Mouse (Mus musculus): ENCODE measurements around the gene Tle2. TPM values are rescaled to one million over a fixed set of nuclear protein-coding genes. Genes with fewer than 3 reads are reported as not detected.
A peak's percentile ranks its signal among the peaks of the same experiment; 100 is the strongest.

The Tle2 gene
- polyA plus RNA-seq, 1 experiment from 2014 or later, result 17.7 TPM

DNA sequence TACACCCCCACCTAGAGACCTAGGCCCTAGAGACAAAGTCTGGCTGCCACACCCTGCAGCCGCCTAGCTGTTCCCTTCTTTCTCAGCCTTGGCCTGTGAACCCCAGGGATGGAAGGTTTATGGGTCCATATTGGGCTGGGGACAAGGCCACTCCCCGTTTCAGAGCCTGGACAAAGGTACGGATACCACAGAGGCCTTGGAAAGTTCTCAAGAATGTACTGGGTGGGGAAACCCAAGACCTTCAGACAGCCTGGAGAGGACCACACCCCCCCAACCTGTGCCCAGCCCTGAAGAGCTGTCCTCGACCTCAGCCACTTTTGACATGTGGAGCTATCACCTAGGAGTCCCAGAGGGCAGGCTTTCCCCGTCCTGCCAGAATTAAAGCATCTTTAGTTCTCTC lies 25.4 kb upstream of the Tle2 start:
- ATAC-seq (ENCODE audit: insufficient number of reproducible peaks, insufficient read depth, low FRiP score, low read depth), result no peak
- 71% methylated on average over 5 of the region's 5 CpGs for WGBS
- H3K27ac ChIP-seq (ENCODE audit: low read length), result no peak overlapping the region

DNA sequence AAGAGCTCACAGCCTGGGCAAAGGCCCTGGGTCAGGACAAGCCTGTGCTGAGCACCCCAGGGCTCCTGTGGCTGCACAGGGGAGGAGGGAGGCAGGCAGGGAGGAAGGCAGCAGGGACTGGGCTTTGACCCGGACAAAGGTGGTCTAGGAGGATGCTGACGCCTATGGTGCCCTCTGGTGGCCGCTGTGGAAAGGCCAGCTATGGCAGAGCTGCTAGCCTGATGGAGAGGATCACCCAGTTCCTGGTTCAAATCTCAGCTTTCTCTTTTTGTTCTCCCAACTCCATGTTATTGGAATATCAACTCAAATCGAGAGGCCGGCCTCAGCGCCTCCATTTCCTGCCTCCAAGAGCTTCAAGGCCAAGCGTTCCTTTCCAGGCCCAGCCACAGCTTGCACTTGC lies 24.1 kb upstream of the Tle2 start:
- no peak overlapping the region for H3K4me2 ChIP-seq (replicated peaks; ENCODE audit: low read depth, low read length)
- no peak overlapping the region for H3K4me3 ChIP-seq (ENCODE audit: low read depth, low read length)
- 13% methylated on average over 7 of the region's 7 CpGs for WGBS
- no peaks in the 10 kb centered on the region for H3K36me3 ChIP-seq (ENCODE audit: control insufficient read depth, insufficient read depth, low read length)
- H3K9ac ChIP-seq (replicated peaks; ENCODE audit: low read depth, low read length), result no peak overlapping the region
- no peak overlapping the region for H3K27ac ChIP-seq (ENCODE audit: low read length)
- ATAC-seq (ENCODE audit: insufficient number of reproducible peaks, insufficient read depth, low FRiP score, low read depth), result no peak
- H3K4me1 ChIP-seq (ENCODE audit: control insufficient read depth, insufficient read depth, low read length), result peaks cover 2% of the 10 kb centered on the region; the same call in 1 of the 2 replicates
- H3K27me3 ChIP-seq (ENCODE audit: control insufficient read depth, insufficient read depth, low read length), result no peaks in the 10 kb centered on the region
- H3K9me3 ChIP-seq (ENCODE audit: control insufficient read depth, low read depth, low read length), result no peaks in the 10 kb centered on the region

More for the DNA sequence above, 25.4 kb upstream of the Tle2 start:
- H3K9me3 ChIP-seq (ENCODE audit: control insufficient read depth, low read depth, low read length), result no peaks in the 10 kb centered on the region
- H3K36me3 ChIP-seq (ENCODE audit: control insufficient read depth, insufficient read depth, low read length), result no peaks in the 10 kb centered on the region
- no peak overlapping the region for H3K4me2 ChIP-seq (replicated peaks; ENCODE audit: low read depth, low read length)
- no peak overlapping the region for H3K4me3 ChIP-seq (ENCODE audit: low read depth, low read length)
- no peaks in the 10 kb centered on the region for H3K27me3 ChIP-seq (ENCODE audit: control insufficient read depth, insufficient read depth, low read length)
- peaks cover 6% of the 10 kb centered on the region; the same call in 1 of the 2 replicates for H3K4me1 ChIP-seq (ENCODE audit: control insufficient read depth, insufficient read depth, low read length)
- H3K9ac ChIP-seq (replicated peaks; ENCODE audit: low read depth, low read length), result no peak overlapping the region

DNA sequence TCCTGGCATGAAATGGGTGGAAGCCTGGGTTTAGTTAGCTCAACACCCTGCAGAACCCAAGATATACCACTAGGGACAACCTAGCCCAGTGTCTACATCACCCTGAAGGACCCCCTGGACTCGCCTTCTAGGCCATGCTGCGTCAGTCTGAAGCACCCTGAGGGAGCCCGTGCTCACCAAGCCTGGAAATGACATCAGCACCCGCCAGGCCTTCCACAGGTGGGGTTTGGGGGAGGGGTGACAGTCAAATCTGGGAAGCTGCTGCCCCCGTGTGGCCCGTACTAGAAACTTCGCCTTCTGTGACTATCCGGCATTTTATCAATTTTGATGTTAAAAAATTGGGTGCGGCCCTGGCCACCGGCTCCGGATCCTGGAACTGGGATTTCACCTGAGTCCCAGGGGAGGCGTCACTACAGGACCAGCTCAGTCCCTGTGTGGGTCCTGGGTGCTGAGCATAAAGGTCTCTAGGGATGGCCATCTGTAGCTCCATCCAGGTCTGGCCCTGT lies 22.7 kb upstream of the Tle2 start:
- peak; percentile 91 for ATAC-seq (ENCODE audit: insufficient number of reproducible peaks, insufficient read depth, low FRiP score, low read depth)
- H3K9ac ChIP-seq (replicated peaks; ENCODE audit: low read depth, low read length), result no peak overlapping the region
- no peak overlapping the region; the same call in 1 of the 2 replicates for H3K27ac ChIP-seq (ENCODE audit: low read length)
- H3K9me3 ChIP-seq (ENCODE audit: control insufficient read depth, low read depth, low read length), result no peaks in the 10 kb centered on the region; the same call in 1 of the 2 replicates
- H3K4me1 ChIP-seq (ENCODE audit: control insufficient read depth, insufficient read depth, low read length), result peaks cover 2% of the 10 kb centered on the region; the same call in 1 of the 2 replicates
- no peaks in the 10 kb centered on the region for H3K36me3 ChIP-seq (ENCODE audit: control insufficient read depth, insufficient read depth, low read length)
- WGBS, result 3% methylated on average over 12 of the region's 12 CpGs
- H3K4me2 ChIP-seq (replicated peaks; ENCODE audit: low read depth, low read length), result no peak overlapping the region
- H3K27me3 ChIP-seq (ENCODE audit: control insufficient read depth, insufficient read depth, low read length), result no peaks in the 10 kb centered on the region
- no peak overlapping the region for H3K4me3 ChIP-seq (ENCODE audit: low read depth, low read length)

DNA sequence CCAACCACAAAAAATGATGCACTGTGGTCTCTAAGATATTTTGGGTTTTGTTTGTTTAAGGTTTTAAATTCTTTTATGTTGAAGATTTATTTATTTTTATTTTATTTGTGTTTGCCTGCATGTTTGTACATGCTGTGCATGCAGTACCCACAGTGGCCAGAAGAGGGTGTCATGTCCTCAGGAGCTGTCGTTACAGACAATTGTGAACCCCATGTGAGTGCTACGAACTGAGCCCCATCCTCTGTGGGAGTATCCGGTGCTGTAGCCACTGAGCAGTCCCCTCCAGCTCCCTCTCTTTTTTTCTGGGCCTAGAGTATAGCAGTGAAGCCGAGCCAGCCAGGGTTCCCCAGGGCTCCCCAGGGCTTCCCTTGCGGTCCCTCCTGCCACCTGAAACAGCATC lies 21.1 kb upstream of the Tle2 start:
- Histone ChIP-seq H3K4me1 (ENCODE audit: control insufficient read depth, insufficient read depth, low read length) (peaks cover 2% of the 10 kb centered on the region; the same call in 1 of the 2 replicates), H3K9me3 (ENCODE audit: control insufficient read depth, low read depth, low read length) (no peaks in the 10 kb centered on the region; the same call in 1 of the 2 replicates), H3K9ac (replicated peaks; ENCODE audit: low read depth, low read length) (no peak overlapping the region), H3K4me3 (ENCODE audit: low read depth, low read length) (no peak overlapping the region), H3K4me2 (replicated peaks; ENCODE audit: low read depth, low read length) (no peak overlapping the region), H3K27me3 (ENCODE audit: control insufficient read depth, insufficient read depth, low read length) (no peaks in the 10 kb centered on the region), H3K36me3 (ENCODE audit: control insufficient read depth, insufficient read depth, low read length) (no peaks in the 10 kb centered on the region), H3K27ac (ENCODE audit: low read length) (no peak overlapping the region)
- no peak for ATAC-seq (ENCODE audit: insufficient number of reproducible peaks, insufficient read depth, low FRiP score, low read depth)
- WGBS, result 91% methylated on average over 5 of the region's 5 CpGs

DNA sequence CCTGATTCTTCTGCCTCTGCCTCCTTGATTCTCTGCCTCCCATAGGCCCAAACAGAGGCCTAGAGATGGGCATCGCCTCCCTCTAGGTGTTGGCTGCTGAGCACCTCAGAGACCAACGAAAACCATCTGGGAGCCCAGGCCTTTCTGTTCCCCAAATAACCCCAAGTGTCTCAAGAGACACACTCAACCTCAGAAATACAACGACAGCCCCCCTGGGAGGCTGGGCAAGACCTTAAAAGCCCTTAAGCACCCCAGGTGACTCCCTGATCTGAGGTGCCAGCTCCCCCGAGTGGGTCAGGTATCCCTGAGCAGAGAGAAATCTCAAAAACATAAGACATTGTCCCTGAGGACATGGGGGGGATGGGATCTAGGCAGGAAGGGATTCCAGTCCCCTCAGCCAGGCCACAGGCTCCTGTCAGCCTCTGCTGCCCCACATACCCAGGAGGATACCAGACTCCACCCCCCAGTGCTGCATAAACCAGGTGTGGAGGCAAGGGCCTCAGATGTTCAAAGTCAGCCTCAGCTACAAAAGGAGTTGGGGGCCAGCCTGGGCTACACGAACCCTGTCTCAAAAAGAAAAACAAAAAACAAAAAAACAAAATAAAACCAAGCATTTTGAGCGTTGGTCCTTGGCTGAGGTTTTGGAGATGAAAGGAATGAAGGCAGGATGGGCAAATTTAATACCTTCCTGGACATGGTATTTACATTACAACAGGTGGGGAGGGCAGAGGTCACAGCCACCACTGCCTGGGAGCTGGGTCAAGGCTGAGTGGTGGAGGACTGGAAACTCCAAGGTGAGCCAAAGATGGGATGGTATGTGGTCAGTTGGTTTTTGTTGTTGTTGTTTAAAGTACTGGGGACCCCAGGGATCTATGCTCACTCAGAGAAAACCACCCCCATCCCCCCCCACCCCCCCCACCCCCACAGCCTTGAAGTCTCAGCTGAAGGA lies 20.3 kb upstream of the Tle2 start:
- Histone ChIP-seq H3K4me2 (replicated peaks; ENCODE audit: low read depth, low read length) (no peak overlapping the region), H3K9me3 (ENCODE audit: control insufficient read depth, low read depth, low read length) (no peaks in the 10 kb centered on the region; the same call in 1 of the 2 replicates), H3K36me3 (ENCODE audit: control insufficient read depth, insufficient read depth, low read length) (no peaks in the 10 kb centered on the region), H3K4me1 (ENCODE audit: control insufficient read depth, insufficient read depth, low read length) (peaks cover 2% of the 10 kb centered on the region; the same call in 1 of the 2 replicates), H3K9ac (replicated peaks; ENCODE audit: low read depth, low read length) (no peak overlapping the region), H3K4me3 (ENCODE audit: low read depth, low read length) (no peak overlapping the region), H3K27me3 (ENCODE audit: control insufficient read depth, insufficient read depth, low read length) (no peaks in the 10 kb centered on the region), H3K27ac (ENCODE audit: low read length) (no peak overlapping the region)
- WGBS, result 76% methylated on average over 6 of the region's 6 CpGs
- ATAC-seq (ENCODE audit: insufficient number of reproducible peaks, insufficient read depth, low FRiP score, low read depth), result no peak

DNA sequence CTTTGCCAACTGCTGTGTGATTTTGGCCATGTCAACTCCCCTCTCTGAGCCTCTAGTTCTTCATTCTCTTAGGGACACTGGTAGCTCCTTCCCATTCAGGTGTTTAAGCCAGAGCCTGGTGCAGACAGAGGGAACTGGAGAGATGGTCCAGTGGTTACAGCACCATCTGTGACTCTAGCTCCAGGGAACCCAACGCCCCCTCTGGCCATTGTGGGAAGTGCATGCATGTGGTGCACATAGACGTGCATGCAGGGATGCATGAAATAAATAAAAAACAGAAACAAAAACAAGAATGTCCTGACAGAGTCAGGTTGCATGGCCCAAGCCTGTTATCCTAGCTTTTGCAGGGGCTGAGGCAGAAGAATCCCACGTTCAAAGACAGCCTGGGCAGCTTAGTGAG lies 18.1 kb upstream of the Tle2 start:
- Histone ChIP-seq H3K27ac (ENCODE audit: low read length) (no peak overlapping the region), H3K4me1 (ENCODE audit: control insufficient read depth, insufficient read depth, low read length) (peaks cover 6% of the 10 kb centered on the region; the same call in 1 of the 2 replicates), H3K9ac (replicated peaks; ENCODE audit: low read depth, low read length) (no peak overlapping the region), H3K4me2 (replicated peaks; ENCODE audit: low read depth, low read length) (no peak overlapping the region), H3K36me3 (ENCODE audit: control insufficient read depth, insufficient read depth, low read length) (peaks cover 2% of the 10 kb centered on the region; the same call in 1 of the 2 replicates), H3K27me3 (ENCODE audit: control insufficient read depth, insufficient read depth, low read length) (no peaks in the 10 kb centered on the region), H3K4me3 (ENCODE audit: low read depth, low read length) (no peak overlapping the region), H3K9me3 (ENCODE audit: control insufficient read depth, low read depth, low read length) (no peaks in the 10 kb centered on the region; the same call in 1 of the 2 replicates)
- WGBS, result 76% methylated on average over 3 of the region's 3 CpGs
- ATAC-seq (ENCODE audit: insufficient number of reproducible peaks, insufficient read depth, low FRiP score, low read depth), result no peak

DNA sequence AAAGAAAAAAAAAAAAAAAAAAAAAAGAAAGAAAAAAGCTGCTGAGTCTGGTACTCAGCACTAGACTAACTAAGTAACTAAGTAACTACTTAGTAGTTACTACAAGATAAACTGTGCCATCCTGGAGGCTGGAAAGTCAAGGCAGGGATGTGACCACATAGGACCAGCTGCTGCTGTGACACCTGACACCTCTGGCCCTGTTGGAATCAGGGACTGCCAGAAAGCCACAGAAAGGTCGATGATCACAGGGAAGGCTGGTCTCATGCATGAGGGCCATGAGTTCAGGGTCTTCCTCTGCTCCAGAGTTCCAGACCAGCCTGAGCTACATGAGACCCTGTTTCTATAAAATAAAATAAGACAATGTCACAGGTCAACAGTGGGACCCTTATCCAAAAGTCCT lies 16.9 kb upstream of the Tle2 start:
- Histone ChIP-seq H3K36me3 (ENCODE audit: control insufficient read depth, insufficient read depth, low read length) (peaks cover 7% of the 10 kb centered on the region; the same call in 1 of the 2 replicates), H3K27me3 (ENCODE audit: control insufficient read depth, insufficient read depth, low read length) (no peaks in the 10 kb centered on the region), H3K4me1 (ENCODE audit: control insufficient read depth, insufficient read depth, low read length) (peaks cover 14% of the 10 kb centered on the region; the same call in 1 of the 2 replicates), H3K27ac (ENCODE audit: low read length) (no peak overlapping the region), H3K9ac (replicated peaks; ENCODE audit: low read depth, low read length) (no peak overlapping the region), H3K9me3 (ENCODE audit: control insufficient read depth, low read depth, low read length) (no peaks in the 10 kb centered on the region; the same call in 1 of the 2 replicates), H3K4me2 (replicated peaks; ENCODE audit: low read depth, low read length) (no peak overlapping the region), H3K4me3 (ENCODE audit: low read depth, low read length) (no peak overlapping the region)
- WGBS, result 41% methylated on average over 1 of the region's 1 CpGs
- ATAC-seq (ENCODE audit: insufficient number of reproducible peaks, insufficient read depth, low FRiP score, low read depth), result no peak

DNA sequence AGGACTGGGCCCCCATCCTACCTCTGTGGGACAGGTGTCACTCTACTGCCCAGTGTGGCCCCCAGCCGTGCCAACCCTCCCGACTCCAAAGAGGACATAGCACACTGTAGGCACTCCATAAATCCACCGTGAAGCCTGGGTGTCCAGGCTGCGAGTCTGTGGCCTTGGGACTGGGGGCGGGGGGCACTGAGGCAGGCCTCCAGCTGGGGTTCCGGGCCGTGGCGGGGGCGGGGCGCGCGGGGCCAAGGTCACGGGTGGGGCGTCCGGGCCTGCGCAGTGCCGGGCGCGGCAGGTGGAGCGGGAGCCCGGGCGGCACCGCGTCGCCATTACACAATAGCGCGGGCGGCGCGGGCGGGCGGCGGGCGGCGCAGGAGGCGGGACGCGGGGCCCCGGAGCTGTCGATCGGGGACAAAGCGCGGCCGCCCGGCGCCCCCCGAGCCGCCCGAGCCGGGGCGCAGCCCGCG lies 15.2 kb upstream of the Tle2 start, which contains the start of gene Aes:
Gene Aes (plus strand): TSS at position 326 of the 464 bp plus-strand sequence.
- H3K9ac ChIP-seq (replicated peaks; ENCODE audit: low read depth, low read length), result peak within 1 kb of the TSS; percentile 95
- peaks cover 28% of the 10 kb centered on the region for H3K4me1 ChIP-seq (ENCODE audit: control insufficient read depth, insufficient read depth, low read length)
- H3K9me3 ChIP-seq (ENCODE audit: control insufficient read depth, low read depth, low read length), result no peaks in the 10 kb centered on the region; the same call in 1 of the 2 replicates
- peak within 1 kb of the TSS; percentile 95 for H3K27ac ChIP-seq (ENCODE audit: low read length)
- peaks cover 10% of the 10 kb centered on the region for H3K36me3 ChIP-seq (ENCODE audit: control insufficient read depth, insufficient read depth, low read length)
- ATAC-seq (ENCODE audit: insufficient number of reproducible peaks, insufficient read depth, low FRiP score, low read depth), result peak; percentile 70
- H3K4me3 ChIP-seq (ENCODE audit: low read depth, low read length), result peak within 1 kb of the TSS; percentile 96
- no peaks in the 10 kb centered on the region for H3K27me3 ChIP-seq (ENCODE audit: control insufficient read depth, insufficient read depth, low read length)
- peak within 1 kb of the TSS; percentile 53 for H3K4me2 ChIP-seq (replicated peaks; ENCODE audit: low read depth, low read length)
- under 1% methylated on average over 29 of the region's 53 CpGs for WGBS
